Mouse (Mus musculus): ENCODE results near the gene Pomt1. TPM values are rescaled to one million over a fixed set of nuclear protein-coding genes. Genes with fewer than 3 reads are reported as not detected.

Pomt1 gene
- total RNA-seq (2023) = 10 to 100 TPM; 14.9 to 19.0 TPM

DNA sequence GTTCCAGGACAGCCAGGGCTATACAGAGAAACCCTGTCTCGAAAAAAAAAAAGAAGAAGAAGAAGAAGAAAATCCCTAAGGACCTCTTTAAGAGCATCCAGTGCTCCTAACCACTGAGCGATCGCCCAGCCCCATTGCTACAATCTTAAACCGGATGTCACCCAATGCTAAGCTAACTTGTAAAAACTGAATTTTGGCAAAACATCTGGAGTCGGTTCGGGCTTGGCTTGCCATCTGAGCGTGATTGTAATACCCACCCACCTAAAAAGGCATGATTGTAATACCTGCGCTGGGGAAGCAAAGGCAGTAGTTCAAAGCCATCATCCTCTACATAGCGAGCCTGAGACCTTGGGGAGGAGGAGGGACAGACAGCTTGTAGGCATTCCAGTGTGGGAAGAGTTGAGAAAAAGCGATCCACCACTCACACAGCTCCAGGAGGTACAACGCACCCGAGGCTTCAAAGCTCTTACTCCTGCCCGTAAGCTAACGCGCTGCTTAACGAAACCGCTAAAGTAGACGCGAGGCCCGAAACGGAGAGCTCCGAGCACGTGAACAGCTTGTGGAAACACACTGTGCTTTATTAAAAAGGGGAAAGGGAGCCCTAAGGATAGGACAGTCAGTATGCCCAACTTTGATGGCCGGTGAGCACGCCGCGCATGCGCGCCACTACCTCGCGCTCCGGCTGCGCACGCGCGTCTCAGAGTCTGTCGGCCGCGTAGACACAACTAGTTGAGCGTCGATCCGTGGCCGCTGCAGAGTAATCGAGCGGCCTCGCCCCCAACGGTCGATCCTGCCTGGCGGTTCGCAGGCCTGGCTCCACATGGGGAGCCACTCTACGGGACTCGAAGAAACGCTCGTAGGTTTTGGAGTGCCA is at the start of gene Pomt1:
Gene Pomt1, plus strand, starts transcription at position 705 of the 874 bp plus-strand sequence.

GRCm38 (mm10) chr2:32259657-32260417 is 23.4 kb downstream of the Pomt1 start, which contains the start of gene Uck1:
Gene Uck1 (minus strand): TSS chr2:32260159.

GRCm38 (mm10) chr2:32287334-32287840 is 51.0 kb downstream of the Pomt1 start, which contains the start of gene Golga2:
Gene Golga2 (plus strand): TSS chr2:32287384.

GRCm38 (mm10) chr2:32287923-32288367 is 51.6 kb downstream of the Pomt1 start, which contains the start of gene Swi5:
Gene Swi5 (minus strand): TSS chr2:32288075.

Other genes with a start within 250 kb of the Pomt1 start
- gene Fam78a, start 151.7 kb upstream of the Pomt1 start, total RNA-seq (2023) = 10 to 100 TPM; 12.5 to 17.8 TPM
- under 1 TPM; 0.38 to 0.46 TPM for gene Plpp7, start 141.1 kb upstream of the Pomt1 start, total RNA-seq (2023)
- gene Prrc2b, start 85.5 kb upstream of the Pomt1 start, total RNA-seq (2023) = 10 to 100 TPM; 36.1 to 37.1 TPM
- gene Uck1, start 23.6 kb downstream of the Pomt1 start, total RNA-seq (2023) = 10 to 100 TPM; 36.1 to 43.9 TPM
- gene Golga2, start 50.8 kb downstream of the Pomt1 start, total RNA-seq (2023) = 10 to 100 TPM; 59.8 to 63.9 TPM
- gene Swi5, start 51.5 kb downstream of the Pomt1 start, total RNA-seq (2023) = 10 to 100 TPM; 81.4 TPM
- 10 to 100 TPM; 75.1 to 90.9 TPM for gene Ciz1, start 115.7 kb downstream of the Pomt1 start, total RNA-seq (2023)
- under 1 TPM; 0.13 to 0.33 TPM for gene Dnm1, start 116.7 kb downstream of the Pomt1 start, total RNA-seq (2023)
- gene 1110008P14Rik, start 145.3 kb downstream of the Pomt1 start, total RNA-seq (2023) = 10 to 100 TPM; 41.6 to 44.2 TPM
- 1,000 to 10,000 TPM; 9,162 to 9,449 TPM for gene Lcn2, start 151.7 kb downstream of the Pomt1 start, total RNA-seq (2023)
- gene Ptges2, start 159.3 kb downstream of the Pomt1 start, total RNA-seq (2023) = 10 to 100 TPM; 12.1 to 14.7 TPM
- 1 to 10 TPM; 3.9 to 5.4 TPM for gene Naif1, start 213.9 kb downstream of the Pomt1 start, total RNA-seq (2023)
- 10 to 100 TPM in 1 of 2 experiments, 1 to 10 TPM in 1; 9.8 to 13.1 TPM for gene Slc25a25, start 214.9 kb downstream of the Pomt1 start, total RNA-seq (2023)

Measured in neutrophil, adult 83 days (primary cell).